Mouse (Mus musculus) neutrophil, adult 5-6 weeks (primary cell): ENCODE data around the gene C2cd5. TPM values are rescaled to one million over a fixed set of nuclear protein-coding genes. Genes with fewer than 3 reads are reported as not detected.

Experiments
- ATAC-seq: fragments of 151-379, 151-347 bp; 2 replicates; pipeline ENCODE4 v1.8.0; 2017; ENCODE audit warnings: mild to moderate bottlenecking, moderate TSS enrichment; ENCODE audit not compliant: insufficient number of reproducible peaks, poor library complexity, low FRiP score, severe bottlenecking; ENCODE audit errors: extremely low read depth
- total RNA-seq: library from RNA; stranded (forward); fragments of 200-1000 nt; gene quantifications from 2 replicates; pipeline ENCODE4 v1.2.3, GENCODE M21; 2017

Gene C2cd5
- total RNA-seq, 1 experiment from 2014 or later = 43.1 TPM

GRCm38 (mm10) chr6:143125721-143126120 is 25.8 kb upstream of the C2cd5 start:
- no peak for ATAC-seq

GRCm38 (mm10) chr6:143119325-143119724 is 19.4 kb upstream of the C2cd5 start:
- ATAC-seq = no peak

GRCm38 (mm10) chr6:143116779-143117178 is 16.8 kb upstream of the C2cd5 start:
- ATAC-seq = no peak

- no peak for ATAC-seq
These were observed 15.6 kb upstream of the C2cd5 start for GRCm38 (mm10) chr6:143115505-143115904.

GRCm38 (mm10) chr6:143115011-143115445 is 15.1 kb upstream of the C2cd5 start:
- ATAC-seq = peak; percentile 59

- ATAC-seq = peak; percentile 91
These were observed 14.6 kb upstream of the C2cd5 start for GRCm38 (mm10) chr6:143114556-143114955.

- no peak for ATAC-seq
These were observed 10.4 kb upstream of the C2cd5 start for GRCm38 (mm10) chr6:143110371-143110770.

GRCm38 (mm10) chr6:143109622-143110218 is 9.8 kb upstream of the C2cd5 start:
- ATAC-seq = no peak

GRCm38 (mm10) chr6:143108031-143108430 is 8.1 kb upstream of the C2cd5 start:
- ATAC-seq = no peak

- ATAC-seq = no peak
These were observed 7.7 kb upstream of the C2cd5 start for GRCm38 (mm10) chr6:143107611-143108010.

GRCm38 (mm10) chr6:143105766-143106165 is 5.8 kb upstream of the C2cd5 start:
- no peak for ATAC-seq

GRCm38 (mm10) chr6:143103981-143104680 is 4.2 kb upstream of the C2cd5 start:
- no peak for ATAC-seq

- no peak for ATAC-seq
These were observed 656 bp upstream of the C2cd5 start for GRCm38 (mm10) chr6:143100478-143101115.

GRCm38 (mm10) chr6:143099281-143099680 is 660 bp downstream of the C2cd5 start:
- ATAC-seq = peak; percentile 39; the same call in 1 of the 2 replicates

- ATAC-seq = no peak
These were observed 4.8 kb downstream of the C2cd5 start for GRCm38 (mm10) chr6:143095126-143095525.

GRCm38 (mm10) chr6:143092856-143093255 is 7.1 kb downstream of the C2cd5 start:
- ATAC-seq = no peak

GRCm38 (mm10) chr6:143091076-143091475 is 8.9 kb downstream of the C2cd5 start:
- no peak for ATAC-seq

GRCm38 (mm10) chr6:143087332-143087731 is 12.6 kb downstream of the C2cd5 start:
- ATAC-seq = no peak

- no peak for ATAC-seq
These were observed 14.0 kb downstream of the C2cd5 start for GRCm38 (mm10) chr6:143085898-143086297.
